Mouse (Mus musculus) megakaryocyte, embryonic 14.5 days (primary cell): Measurements from ENCODE around the gene Fbxw8.

Experiments used
- FLI1 ChIP-seq: IDR thresholded peaks from 2 replicates; pipeline ENCODE4 v1.6.1; 2012; ENCODE audit warnings: low read length, inconsistent platforms, mixed read lengths
- GATA1 ChIP-seq: IDR thresholded peaks from 3 replicates; pipeline ENCODE4 v1.6.1; 2012; ENCODE audit warnings: mixed read lengths, low read length, inconsistent platforms, borderline replicate concordance

DNA sequence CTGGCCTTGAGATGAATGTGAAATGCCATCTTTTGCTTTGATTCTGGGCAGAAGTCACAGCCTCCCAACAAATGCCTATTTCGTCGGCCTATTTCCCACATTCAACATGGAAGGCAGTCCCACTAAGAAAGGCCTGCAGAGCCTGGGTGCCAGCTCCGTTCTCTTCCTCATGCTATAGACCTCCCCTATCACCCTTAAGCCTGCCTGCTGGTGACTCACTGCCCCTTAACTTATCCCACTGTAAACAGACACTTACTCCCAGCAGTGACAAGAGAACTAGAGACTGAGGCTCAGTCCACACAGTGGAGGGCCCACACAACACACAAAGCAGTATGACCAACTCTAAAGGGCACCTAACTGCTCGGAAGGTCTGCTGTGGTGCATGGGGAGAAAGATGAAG, 10.9 kb downstream of the Fbxw8 start:
- TF ChIP-seq FLI1 = no peak
- TF ChIP-seq GATA1 = no peak
